Mouse (Mus musculus): Measurements from ENCODE around the gene Osr1.

DNA sequence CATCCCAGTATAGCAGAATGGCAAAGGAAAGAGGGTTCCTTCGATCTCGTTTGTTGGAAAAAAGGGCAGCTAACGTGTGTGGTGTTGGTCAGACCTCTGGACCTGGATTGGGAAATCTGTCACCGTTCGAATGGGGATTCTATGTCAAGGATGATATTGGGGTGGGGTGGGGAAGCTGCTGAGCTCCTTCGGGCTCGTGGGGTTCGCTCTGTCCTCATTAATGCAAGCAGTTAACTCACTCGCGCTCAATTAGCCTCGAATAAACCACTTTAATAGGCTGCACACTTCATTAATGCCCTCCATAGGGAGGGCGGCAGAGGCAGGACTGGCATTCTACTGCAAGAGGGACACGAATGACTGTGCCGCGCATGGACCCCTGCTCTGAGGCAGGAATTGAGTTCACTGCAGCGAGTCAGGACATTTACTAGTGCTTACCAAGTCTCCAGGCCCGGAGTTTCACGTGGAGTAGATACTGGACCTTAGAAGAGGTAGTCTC is 6.2 kb downstream of the Osr1 start:
- no peak for TF ChIP-seq POLR2A (IDR thresholded peaks at IDR 0.05; ENCODE audit: low read depth, low read length)
- TF ChIP-seq CTCF (IDR thresholded peaks at IDR 0.05; ENCODE audit: extremely low read depth, insufficient read depth, insufficient read length, insufficient replicate concordance) = no peak

All from spleen, adult 2 months (tissue).